Mouse (Mus musculus) C2C12 (cell line): ENCODE data around the gene Tfap2c. TPM values are rescaled to one million over a fixed set of nuclear protein-coding genes. Genes with fewer than 3 reads are reported as not detected.

Experiments used
- H3K27me3 ChIP-seq: one replicate; pipeline ENCODE4 v1.6.1; 2011; ENCODE audit not compliant: control insufficient read depth, insufficient read depth, insufficient read length
- H3K36me3 ChIP-seq: one replicate; pipeline ENCODE4 v1.6.1; 2011; ENCODE audit not compliant: control insufficient read depth, insufficient read depth
- H3K4me3 ChIP-seq: one replicate; pipeline ENCODE4 v1.5.1; 2011; ENCODE audit warnings: mild to moderate bottlenecking, control low read depth; ENCODE audit not compliant: poor library complexity, insufficient read depth, severe bottlenecking
- H3K79me2 ChIP-seq: one replicate; pipeline ENCODE4 v1.6.1; 2011; ENCODE audit not compliant: control insufficient read depth, insufficient read depth
- H3K79me3 ChIP-seq: one replicate; pipeline ENCODE4 v1.6.1; 2011; ENCODE audit warnings: low read depth, control low read depth
- H3ac ChIP-seq: one replicate; pipeline ENCODE3; 2011; ENCODE audit warnings: low read depth; ENCODE audit not compliant: control insufficient read depth, insufficient read length
- CEBPB ChIP-seq: IDR thresholded peaks from one replicate; pipeline ENCODE4 v1.6.1; 2011; ENCODE audit warnings: low read depth, mild to moderate bottlenecking, control low read depth, moderate library complexity
- CTCF ChIP-seq: IDR thresholded peaks from one replicate; pipeline ENCODE4 v1.5.1; 2011; ENCODE audit not compliant: control insufficient read depth, insufficient read depth, insufficient read length
- FOSL1 ChIP-seq: IDR thresholded peaks from one replicate; pipeline ENCODE4 v1.8.0; 2011; ENCODE audit warnings: mild to moderate bottlenecking, low read length; ENCODE audit not compliant: poor library complexity, insufficient read depth, severe bottlenecking
- MAX ChIP-seq: IDR thresholded peaks from one replicate; pipeline ENCODE4 v1.6.1; 2011; ENCODE audit warnings: mild to moderate bottlenecking, control low read depth
- MYOD1 ChIP-seq: IDR thresholded peaks from one replicate; pipeline ENCODE4 v1.6.1; 2011; ENCODE audit warnings: low read depth; ENCODE audit not compliant: control insufficient read depth, insufficient read length
- MYOG ChIP-seq: IDR thresholded peaks from one replicate; pipeline ENCODE4 v1.6.1; 2011; ENCODE audit not compliant: control insufficient read depth, insufficient read length; ENCODE audit errors: extremely low read depth
- USF1 ChIP-seq: IDR thresholded peaks from one replicate; pipeline ENCODE4 v1.6.1; 2011; ENCODE audit warnings: low read depth, mild to moderate bottlenecking, control low read depth, moderate library complexity
- polyA plus RNA-seq: library from polyadenylated mRNA; unstranded; fragments of >200 nt; fragmentation: generic; extraction: Trizol; gene quantifications from one replicate; pipeline ENCODE4 v1.2.1, GENCODE M21; 2012; ENCODE audit warnings: missing spikeins

Gene Tfap2c
- polyA plus RNA-seq, 1 experiment = 0.04 TPM

DNA sequence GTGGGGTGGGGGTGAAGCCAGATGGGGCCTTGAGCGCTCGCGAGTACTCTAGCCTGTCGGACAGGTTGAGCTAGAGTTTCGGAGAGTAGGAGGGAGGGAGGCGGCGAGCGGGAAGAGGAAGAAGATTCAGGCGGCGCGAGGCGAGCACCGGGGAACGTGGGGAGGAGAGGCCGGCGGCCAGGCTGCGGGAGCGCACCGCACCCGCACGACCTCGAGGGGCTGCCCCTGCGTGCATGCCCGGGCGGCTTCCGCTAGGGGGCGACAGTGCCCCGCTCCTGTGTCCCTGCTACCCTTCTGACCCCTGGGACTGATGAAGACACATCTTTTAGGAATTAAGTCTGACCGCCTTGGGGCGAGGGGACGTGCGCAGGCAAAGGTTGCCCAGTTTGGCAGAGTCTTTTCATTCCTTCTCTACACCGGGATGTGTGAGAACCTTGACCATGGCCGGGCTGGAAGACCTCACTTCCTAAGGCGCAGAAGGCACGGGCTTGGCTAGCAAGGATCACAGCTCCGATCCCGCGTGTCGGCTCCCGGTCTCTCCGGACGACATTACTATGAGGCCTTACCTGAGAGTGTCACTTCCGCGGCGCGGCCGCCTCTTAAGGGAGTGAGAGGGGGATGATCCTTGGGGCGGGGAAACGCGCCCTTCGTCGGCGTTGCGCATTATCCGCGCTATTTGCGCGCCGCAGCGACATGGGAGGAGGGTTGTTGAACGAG is 1.1 kb downstream of the Tfap2c start:
- H3K36me3 ChIP-seq = no peaks in the 10 kb centered on the region
- no peaks in the 10 kb centered on the region for H3K79me3 ChIP-seq
- peaks cover 52% of the 10 kb centered on the region for H3K27me3 ChIP-seq
- no peak overlapping the region for H3K4me3 ChIP-seq
- TF ChIP-seq CTCF (peak; percentile 91), MYOD1 (no peak)
- H3ac ChIP-seq = no peak overlapping the region
- H3K79me2 ChIP-seq = no peaks in the 10 kb centered on the region

DNA sequence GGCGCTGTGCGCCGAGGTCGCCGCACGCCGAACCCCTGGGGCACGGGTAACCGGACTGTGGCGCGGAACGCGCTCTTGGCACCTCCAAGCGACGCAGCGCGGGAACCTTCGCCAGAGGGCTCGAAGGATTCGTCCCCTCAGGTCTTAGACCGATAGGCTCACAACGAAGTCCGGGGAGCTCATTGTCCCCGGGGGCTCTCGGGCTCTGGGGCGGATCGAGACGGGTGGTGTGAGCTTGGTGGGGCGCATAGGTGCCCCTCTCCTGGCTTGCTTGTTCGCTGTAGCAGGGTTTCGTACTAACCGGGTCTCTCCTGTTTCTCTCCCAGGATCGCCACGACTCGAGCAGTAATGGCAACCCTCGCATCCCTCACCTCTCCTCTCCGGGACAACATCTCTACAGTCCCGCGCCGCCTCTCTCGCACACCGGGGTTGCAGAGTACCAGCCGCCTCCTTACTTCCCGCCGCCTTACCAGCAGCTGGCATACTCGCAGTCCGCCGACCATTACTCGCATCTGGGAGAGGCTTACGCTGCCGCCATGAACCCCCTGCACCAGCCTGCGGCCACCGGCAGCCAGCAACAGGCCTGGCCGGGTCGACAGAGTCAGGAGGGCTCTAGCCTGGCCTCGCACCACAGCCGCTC is 1.8 kb downstream of the Tfap2c start:
- Histone ChIP-seq H3K27me3 (peaks cover 46% of the 10 kb centered on the region), H3K4me3 (no peak overlapping the region), H3K79me3 (no peaks in the 10 kb centered on the region), H3K36me3 (no peaks in the 10 kb centered on the region), H3ac (no peak overlapping the region), H3K79me2 (no peaks in the 10 kb centered on the region)
- no peak for TF ChIP-seq USF1
- TF ChIP-seq FOSL1 = no peak
- TF ChIP-seq MAX = no peak
- TF ChIP-seq CEBPB = no peak
- no peak for TF ChIP-seq MYOG
- no peak for TF ChIP-seq CTCF

DNA sequence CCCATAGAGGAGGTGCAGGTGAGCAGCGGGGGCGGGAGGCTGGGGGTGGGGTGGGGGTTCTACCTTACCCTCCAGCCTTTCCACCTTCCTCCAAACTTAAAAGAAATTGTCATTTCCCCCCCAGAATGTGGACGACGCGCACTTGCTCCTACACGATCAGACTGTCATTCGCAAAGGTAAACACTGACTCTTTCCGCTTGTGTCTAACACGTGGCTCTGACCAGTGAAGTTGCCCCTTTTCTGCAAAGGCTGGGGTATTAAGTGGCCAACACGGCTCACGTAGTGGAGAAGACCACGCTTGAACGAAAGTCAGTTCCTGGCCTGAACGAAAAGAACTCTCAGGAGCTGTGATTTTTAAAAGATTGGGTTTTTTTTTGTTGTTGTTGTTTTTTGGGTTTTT is 2.5 kb downstream of the Tfap2c start:
- TF ChIP-seq CEBPB (no peak), CTCF (no peak), MYOD1 (no peak), FOSL1 (no peak), MAX (no peak), USF1 (no peak), MYOG (no peak)
- Histone ChIP-seq H3ac (no peak overlapping the region), H3K79me2 (no peaks in the 10 kb centered on the region), H3K27me3 (peaks cover 46% of the 10 kb centered on the region), H3K4me3 (no peak overlapping the region), H3K36me3 (no peaks in the 10 kb centered on the region), H3K79me3 (no peaks in the 10 kb centered on the region)

- Histone ChIP-seq H3ac (no peak overlapping the region), H3K4me3 (no peak overlapping the region)
- no peak for TF ChIP-seq MYOG
- TF ChIP-seq USF1 = no peak
- no peak for TF ChIP-seq CEBPB
- no peak for TF ChIP-seq FOSL1
- TF ChIP-seq CTCF = no peak
- no peak for TF ChIP-seq MYOD1
- TF ChIP-seq MAX = no peak
Observed at GRCm38 (mm10) chr2:172552666-172553065, 3.3 kb downstream of the Tfap2c start.

GRCm38 (mm10) chr2:172554211-172554610 is 4.8 kb downstream of the Tfap2c start:
- no peak overlapping the region for H3K4me3 ChIP-seq
- H3K27me3 ChIP-seq = peaks cover 32% of the 10 kb centered on the region
- H3K36me3 ChIP-seq = no peaks in the 10 kb centered on the region
- no peaks in the 10 kb centered on the region for H3K79me2 ChIP-seq
- TF ChIP-seq CEBPB (no peak), CTCF (no peak), USF1 (no peak), FOSL1 (no peak), MYOD1 (no peak), MAX (no peak), MYOG (no peak)
- no peaks in the 10 kb centered on the region for H3K79me3 ChIP-seq
- no peak overlapping the region for H3ac ChIP-seq

More at GRCm38 (mm10) chr2:172552666-172553065, 3.3 kb downstream of the Tfap2c start:
- peaks cover 38% of the 10 kb centered on the region for H3K27me3 ChIP-seq
- H3K79me3 ChIP-seq = no peaks in the 10 kb centered on the region
- no peaks in the 10 kb centered on the region for H3K36me3 ChIP-seq
- H3K79me2 ChIP-seq = no peaks in the 10 kb centered on the region

DNA sequence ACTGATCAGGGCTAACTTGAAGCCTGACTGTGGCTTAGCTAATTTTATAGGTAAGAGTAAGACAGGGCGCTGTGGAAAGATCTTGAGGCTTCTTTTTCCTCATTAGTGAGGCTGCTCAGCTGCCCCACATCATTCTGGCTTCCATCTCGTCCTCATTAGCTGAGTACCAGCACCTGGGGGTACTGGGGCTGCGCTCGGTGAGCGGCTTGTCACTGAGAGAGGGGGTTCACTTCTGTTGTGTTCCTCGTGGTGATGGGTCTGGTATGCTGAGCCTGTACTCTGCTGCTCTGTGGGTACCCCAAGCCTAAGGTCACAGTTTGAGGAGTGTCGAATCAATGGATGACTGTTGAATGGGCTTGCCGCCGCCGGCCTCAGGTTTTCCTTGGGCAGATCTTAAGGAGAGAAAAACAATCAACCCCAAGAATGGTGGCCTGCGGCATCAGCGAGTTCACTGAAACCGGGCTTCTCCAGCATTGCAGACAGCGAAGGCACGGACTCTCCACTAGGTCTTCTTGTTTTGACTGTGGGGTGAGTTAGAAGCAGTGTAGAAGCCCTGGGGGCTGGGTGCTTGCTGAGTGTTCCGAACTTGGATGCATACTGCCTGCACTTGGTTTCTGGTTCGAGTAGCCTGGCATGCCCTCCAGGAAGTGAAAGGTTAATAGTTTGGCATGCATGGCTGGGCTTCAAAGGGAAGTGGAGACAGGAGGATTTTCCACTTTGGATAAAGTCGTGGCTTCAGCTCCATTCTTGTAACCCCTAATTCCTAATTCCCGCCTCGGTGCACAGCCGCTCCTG is 9.5 kb downstream of the Tfap2c start:
- H3K27me3 ChIP-seq = peaks cover 21% of the 10 kb centered on the region
- no peak for TF ChIP-seq MAX
- H3K36me3 ChIP-seq = no peaks in the 10 kb centered on the region
- H3ac ChIP-seq = no peak overlapping the region
- H3K79me3 ChIP-seq = no peaks in the 10 kb centered on the region
- no peaks in the 10 kb centered on the region for H3K79me2 ChIP-seq
- H3K4me3 ChIP-seq = no peak overlapping the region
